Mouse (Mus musculus): Measurements from ENCODE around the gene Igsf9. TPM values are rescaled to one million over a fixed set of nuclear protein-coding genes. Genes with fewer than 3 reads are reported as not detected.
A peak's percentile ranks its signal among the peaks of the same experiment; 100 is the strongest.

Igsf9 gene
- polyA plus RNA-seq, 1 experiment from 2014 or later = 16.7 TPM

DNA sequence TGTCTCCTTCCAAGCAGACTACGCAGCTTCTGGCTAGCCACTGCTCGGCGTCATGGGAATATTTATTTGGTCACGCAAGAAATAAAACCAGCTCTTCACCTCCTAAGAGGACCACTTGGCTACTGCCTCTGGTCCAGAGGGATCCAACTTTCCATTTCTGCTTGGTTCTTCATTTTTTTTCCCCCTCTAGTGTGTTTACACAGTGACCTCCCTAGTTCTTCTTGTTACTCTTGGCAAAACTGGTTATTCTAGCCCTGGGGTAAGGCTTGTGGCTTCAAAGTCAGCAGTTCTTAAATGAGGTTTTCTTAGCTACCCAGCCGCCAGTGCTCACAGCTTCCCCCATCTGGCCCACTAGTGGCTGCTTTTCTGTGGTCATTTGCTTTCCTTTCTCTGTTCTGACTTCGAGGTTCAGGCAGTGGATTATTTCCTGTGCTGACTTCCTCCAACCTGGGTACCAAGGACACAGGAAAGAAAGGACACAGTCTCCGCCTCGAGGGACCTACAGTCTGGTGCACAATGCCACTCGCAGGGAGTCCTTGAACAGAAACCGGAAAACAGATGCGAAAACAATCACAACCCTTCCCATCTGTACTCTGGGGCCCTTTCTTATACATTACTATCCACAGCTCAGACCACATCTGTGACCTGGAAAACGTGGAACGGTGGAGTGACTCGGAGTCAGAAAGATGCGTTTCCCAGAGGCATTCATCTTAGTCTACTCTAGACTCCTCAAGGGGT, 43.6 kb downstream of the Igsf9 start:
- TF ChIP-seq CTCF (IDR thresholded peaks at IDR 0.05; ENCODE audit: low read depth) (peak; percentile 53), EP300 (optimal IDR thresholded peaks at IDR 0.05) (no peak)
- 26% methylated on average over 15 of the region's 15 CpGs for WGBS
- no peaks in the 10 kb centered on the region for H3K4me1 ChIP-seq (replicated peaks; ENCODE audit: control insufficient read depth, insufficient read depth)
- H3K4me3 ChIP-seq (ENCODE audit: low read depth, low read length) = no peak overlapping the region
- no peaks in the 10 kb centered on the region for H3K27me3 ChIP-seq (ENCODE audit: control insufficient read depth, insufficient read depth, low read length)
- peak overlapping the region; percentile 71 for H3K27ac ChIP-seq (replicated peaks)
- no peak overlapping the region for H3K4me2 ChIP-seq (replicated peaks; ENCODE audit: low read depth)
- no peaks in the 10 kb centered on the region for H3K9me3 ChIP-seq (ENCODE audit: control insufficient read depth, low read length)
- H3K36me3 ChIP-seq (ENCODE audit: control insufficient read depth, insufficient read depth, low read length) = no peaks in the 10 kb centered on the region
- ATAC-seq (ENCODE audit: low FRiP score, low TSS enrichment) = peak; percentile 22; the same call in 1 of the 2 replicates
- peak; percentile 54 for DNase-seq (ENCODE audit: low spot score)
- no peak overlapping the region for H3K9ac ChIP-seq (ENCODE audit: low read length)

DNA sequence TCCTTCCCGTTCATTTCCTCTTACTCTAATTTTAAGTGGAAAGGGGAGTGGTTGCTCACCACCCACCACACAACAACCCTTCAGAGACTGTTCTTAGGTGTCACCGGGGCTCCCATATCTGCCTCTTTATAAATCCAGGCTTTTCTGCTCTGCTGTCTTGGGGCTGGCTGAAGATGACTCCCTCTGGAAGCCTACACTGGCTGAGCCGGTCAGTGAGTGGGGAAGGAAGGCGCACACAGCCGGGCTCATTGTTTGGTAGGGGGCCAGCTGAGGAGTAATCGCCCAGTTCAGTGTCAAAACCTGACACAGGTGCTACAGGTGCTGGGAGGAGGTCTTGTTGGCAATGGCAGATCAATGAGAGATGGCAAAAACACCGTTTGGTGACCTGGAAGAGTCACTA, 44.4 kb downstream of the Igsf9 start:
- Histone ChIP-seq H3K9ac (ENCODE audit: low read length) (peak overlapping the region; percentile 8; the same call in 1 of the 2 replicates), H3K36me3 (ENCODE audit: control insufficient read depth, insufficient read depth, low read length) (no peaks in the 10 kb centered on the region), H3K4me3 (ENCODE audit: low read depth, low read length) (no peak overlapping the region), H3K4me2 (replicated peaks; ENCODE audit: low read depth) (0 out of 2 replicates have a peak overlapping the region, but pooled peaks have one; percentile 8), H3K27me3 (ENCODE audit: control insufficient read depth, insufficient read depth, low read length) (no peaks in the 10 kb centered on the region), H3K4me1 (replicated peaks; ENCODE audit: control insufficient read depth, insufficient read depth) (no peaks in the 10 kb centered on the region), H3K9me3 (ENCODE audit: control insufficient read depth, low read length) (no peaks in the 10 kb centered on the region), H3K27ac (replicated peaks) (peak overlapping the region; percentile 71)
- ATAC-seq (ENCODE audit: low FRiP score, low TSS enrichment) = no peak
- WGBS = 61% methylated on average over 7 of the region's 7 CpGs
- no peak for TF ChIP-seq CTCF (IDR thresholded peaks at IDR 0.05; ENCODE audit: low read depth)
- TF ChIP-seq EP300 (optimal IDR thresholded peaks at IDR 0.05) = no peak
- peak; percentile 16 for DNase-seq (ENCODE audit: low spot score)

DNA sequence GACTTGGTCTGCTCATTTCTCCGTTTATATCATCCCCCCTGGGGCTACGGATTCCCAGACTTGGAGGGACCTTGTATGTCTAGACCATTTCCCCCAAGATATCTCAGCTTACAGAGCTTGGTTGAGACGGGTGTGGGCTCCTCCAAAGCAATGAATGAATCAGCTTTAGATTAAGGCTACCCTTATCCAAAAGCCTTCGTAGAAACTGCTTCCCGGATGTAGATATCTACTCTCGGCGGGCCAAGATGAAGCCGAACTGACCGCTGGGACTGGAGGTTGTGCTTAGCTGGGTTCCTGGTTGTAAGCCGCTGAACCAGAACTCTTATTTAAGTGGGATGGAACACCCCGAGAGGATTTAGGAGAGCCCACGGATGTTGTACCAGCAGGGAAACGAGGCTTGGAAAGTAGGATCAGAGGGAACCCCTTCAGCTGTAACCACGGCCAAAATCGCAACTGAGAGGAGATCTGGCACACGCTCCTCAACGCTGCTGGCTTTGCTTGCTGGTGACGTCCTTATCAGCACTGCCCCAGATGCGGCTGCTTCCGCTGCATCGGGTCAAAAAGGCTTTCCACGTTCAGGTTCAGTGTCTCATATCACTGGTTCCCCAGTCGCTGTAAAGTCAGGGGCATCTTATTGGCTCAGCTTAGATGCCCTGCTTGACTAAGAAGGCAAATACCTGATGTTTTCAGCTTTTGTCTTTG, 44.9 kb downstream of the Igsf9 start:
- no peak for TF ChIP-seq CTCF (IDR thresholded peaks at IDR 0.05; ENCODE audit: low read depth)
- no peak for TF ChIP-seq EP300 (optimal IDR thresholded peaks at IDR 0.05)
- Histone ChIP-seq H3K9me3 (ENCODE audit: control insufficient read depth, low read length) (no peaks in the 10 kb centered on the region), H3K27me3 (ENCODE audit: control insufficient read depth, insufficient read depth, low read length) (no peaks in the 10 kb centered on the region), H3K4me3 (ENCODE audit: low read depth, low read length) (no peak overlapping the region), H3K9ac (ENCODE audit: low read length) (no peak overlapping the region; the same call in 1 of the 2 replicates), H3K4me2 (replicated peaks; ENCODE audit: low read depth) (0 out of 2 replicates have a peak overlapping the region, but pooled peaks have one; percentile 8), H3K36me3 (ENCODE audit: control insufficient read depth, insufficient read depth, low read length) (no peaks in the 10 kb centered on the region), H3K27ac (replicated peaks) (peak overlapping the region; percentile 71), H3K4me1 (replicated peaks; ENCODE audit: control insufficient read depth, insufficient read depth) (no peaks in the 10 kb centered on the region)
- DNase-seq (ENCODE audit: low spot score) (peak; percentile 29), ATAC-seq (ENCODE audit: low FRiP score, low TSS enrichment) (no peak)
- 61% methylated on average over 23 of the region's 23 CpGs for WGBS

DNA sequence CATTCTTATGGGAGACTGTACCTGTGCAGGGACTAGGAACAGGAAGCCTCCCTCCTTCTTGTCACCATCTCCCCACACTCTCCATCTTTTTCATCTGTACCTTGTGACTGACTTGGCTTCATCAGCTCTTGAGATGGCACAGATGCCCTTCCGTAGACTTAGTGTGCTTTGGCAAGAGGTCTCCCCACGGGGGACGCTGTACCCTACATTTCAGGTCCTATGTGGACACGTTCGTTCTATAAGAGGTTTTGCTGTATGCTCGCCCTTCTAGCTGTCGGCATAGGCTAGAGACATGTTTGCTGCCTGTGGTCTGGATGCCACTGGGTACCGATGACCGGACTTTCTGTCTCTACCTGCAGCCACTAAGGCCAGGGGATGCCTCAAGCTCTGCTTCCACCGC, 45.8 kb downstream of the Igsf9 start:
- H3K9me3 ChIP-seq (ENCODE audit: control insufficient read depth, low read length) = no peaks in the 10 kb centered on the region
- H3K9ac ChIP-seq (ENCODE audit: low read length) = no peak overlapping the region
- 0 out of 2 replicates have a peak, but pooled peaks cover 3% of the 10 kb centered on the region for H3K4me1 ChIP-seq (replicated peaks; ENCODE audit: control insufficient read depth, insufficient read depth)
- WGBS = 93% methylated on average over 10 of the region's 10 CpGs
- no peak overlapping the region for H3K27ac ChIP-seq (replicated peaks)
- DNase-seq (ENCODE audit: low spot score) (no peak), ATAC-seq (ENCODE audit: low FRiP score, low TSS enrichment) (no peak)
- no peak overlapping the region for H3K4me3 ChIP-seq (ENCODE audit: low read depth, low read length)
- H3K36me3 ChIP-seq (ENCODE audit: control insufficient read depth, insufficient read depth, low read length) = no peaks in the 10 kb centered on the region
- TF ChIP-seq CTCF (IDR thresholded peaks at IDR 0.05; ENCODE audit: low read depth) = no peak
- no peak for TF ChIP-seq EP300 (optimal IDR thresholded peaks at IDR 0.05)
- H3K27me3 ChIP-seq (ENCODE audit: control insufficient read depth, insufficient read depth, low read length) = no peaks in the 10 kb centered on the region
- H3K4me2 ChIP-seq (replicated peaks; ENCODE audit: low read depth) = no peak overlapping the region

DNA sequence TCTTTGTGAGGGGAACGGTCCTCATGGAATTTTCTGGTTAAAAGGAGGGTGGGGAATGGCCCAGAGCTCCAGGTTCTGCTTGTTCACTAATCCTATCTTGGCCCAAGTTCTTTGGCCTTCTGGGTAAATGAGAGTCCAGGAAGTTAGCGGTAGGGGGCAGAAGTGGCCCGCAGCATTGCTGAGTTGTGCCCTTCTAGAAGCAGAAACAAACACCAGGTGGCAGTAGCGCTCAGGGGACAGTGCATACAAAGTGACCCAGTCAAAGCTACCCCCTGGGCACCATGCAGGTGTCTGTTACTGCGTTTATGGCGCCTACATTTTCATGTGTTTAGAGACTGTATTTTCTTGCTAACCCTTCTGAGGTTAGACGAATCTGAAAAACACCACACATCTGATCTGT, 47.1 kb downstream of the Igsf9 start:
- no peak overlapping the region for H3K9ac ChIP-seq (ENCODE audit: low read length)
- 8% methylated on average over 7 of the region's 7 CpGs for WGBS
- H3K27me3 ChIP-seq (ENCODE audit: control insufficient read depth, insufficient read depth, low read length) = no peaks in the 10 kb centered on the region
- no peaks in the 10 kb centered on the region for H3K9me3 ChIP-seq (ENCODE audit: control insufficient read depth, low read length)
- TF ChIP-seq CTCF (IDR thresholded peaks at IDR 0.05; ENCODE audit: low read depth) (peak; percentile 100), EP300 (optimal IDR thresholded peaks at IDR 0.05) (no peak)
- H3K4me1 ChIP-seq (replicated peaks; ENCODE audit: control insufficient read depth, insufficient read depth) = 0 out of 2 replicates have a peak, but pooled peaks cover 3% of the 10 kb centered on the region
- H3K36me3 ChIP-seq (ENCODE audit: control insufficient read depth, insufficient read depth, low read length) = no peaks in the 10 kb centered on the region
- no peak overlapping the region for H3K27ac ChIP-seq (replicated peaks)
- DNase-seq (ENCODE audit: low spot score) (peak; percentile 94), ATAC-seq (ENCODE audit: low FRiP score, low TSS enrichment) (peak; percentile 83)
- H3K4me3 ChIP-seq (ENCODE audit: low read depth, low read length) = no peak overlapping the region
- H3K4me2 ChIP-seq (replicated peaks; ENCODE audit: low read depth) = no peak overlapping the region
